Mouse (Mus musculus): ENCODE results near the gene Pofut2. TPM values are rescaled to one million over a fixed set of nuclear protein-coding genes. Genes with fewer than 3 reads are reported as not detected.

Gene Pofut2
- polyA plus RNA-seq (2015; fragmentation: Illumina TruSeq; extraction: RNeasy Lipid Tissue Mini Kit (QIAGEN cat#74804); ENCODE audit: insufficient read depth, low replicate concordance): 10.7 TPM

GRCm38 (mm10) chr10:77258704-77259621 lies at the start of gene Pofut2:
Gene Pofut2, plus strand, starts transcription at chr10:77259218.

Other genes starting within 250 kb of the Pofut2 start
- gene Slc19a1, start 227.0 kb upstream of the Pofut2 start, polyA plus RNA-seq (2015; fragmentation: Illumina TruSeq; extraction: RNeasy Lipid Tissue Mini Kit (QIAGEN cat#74804); ENCODE audit: insufficient read depth, low replicate concordance): 3.8 TPM
- 5.8 TPM for gene Col18a1, start 92.7 kb upstream of the Pofut2 start, polyA plus RNA-seq (2015; fragmentation: Illumina TruSeq; extraction: RNeasy Lipid Tissue Mini Kit (QIAGEN cat#74804); ENCODE audit: insufficient read depth, low replicate concordance)
- gene Adarb1, start 159.1 kb downstream of the Pofut2 start, polyA plus RNA-seq (2015; fragmentation: Illumina TruSeq; extraction: RNeasy Lipid Tissue Mini Kit (QIAGEN cat#74804); ENCODE audit: insufficient read depth, low replicate concordance): 3.1 TPM

Data from spleen, adult 10 weeks (tissue).